Mouse (Mus musculus) heart, postnatal 0 days (tissue): ENCODE measurements around the gene Nfkb1.

Experiments
- CTCF ChIP-seq: IDR thresholded peaks from 2 replicates; pipeline ENCODE4 v1.5.1; 2016; ENCODE audit warnings: antibody characterized with exemption, control low read depth, low read depth
- EP300 ChIP-seq: IDR thresholded peaks from 2 replicates; pipeline ENCODE4 v1.6.1; 2016; ENCODE audit warnings: antibody characterized with exemption, low read depth

- no peak for TF ChIP-seq CTCF
- no peak for TF ChIP-seq EP300
Observed at GRCm38 (mm10) chr3:135635646-135636434, 55.5 kb downstream of the Nfkb1 start.
